Mouse (Mus musculus): ENCODE data around the gene Cc2d1a. TPM values are rescaled to one million over a fixed set of nuclear protein-coding genes. Genes with fewer than 3 reads are reported as not detected.

The Cc2d1a gene
- total and polyA plus RNA-seq, 3 experiments: 28.5 to 39.0 (median 37.1) TPM

- no peak for DNase-seq
Observed at GRCm38 (mm10) chr8:84178592-84178991, 30.9 kb upstream of the Cc2d1a start.

GRCm38 (mm10) chr8:84177405-84177804, 29.7 kb upstream of the Cc2d1a start:
- no peak for DNase-seq

- no peak for DNase-seq
Observed at GRCm38 (mm10) chr8:84176560-84176959, 28.8 kb upstream of the Cc2d1a start.

GRCm38 (mm10) chr8:84173861-84174260, 26.1 kb upstream of the Cc2d1a start:
- DNase-seq: no peak

GRCm38 (mm10) chr8:84170096-84170495, 22.4 kb upstream of the Cc2d1a start:
- peak; percentile 65 for DNase-seq

DNA sequence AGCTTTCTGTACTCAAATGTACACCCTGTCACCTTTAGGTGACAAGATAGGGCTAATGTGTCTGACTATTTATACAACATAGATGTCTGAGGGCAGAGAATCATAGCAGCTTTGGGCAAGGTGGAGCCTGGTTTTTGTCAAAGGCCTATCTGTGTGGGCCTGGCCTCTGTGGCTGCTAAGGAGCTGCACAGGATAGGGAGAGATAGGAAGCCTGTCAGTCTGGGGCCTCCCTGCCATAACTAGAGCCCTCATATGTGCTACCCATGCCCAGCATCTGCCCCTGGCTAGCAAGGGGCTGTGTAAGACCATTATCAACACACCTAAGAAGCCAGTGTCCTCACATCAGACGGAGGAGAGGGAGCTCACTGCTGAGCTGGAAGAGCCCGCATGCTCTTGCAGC, 20.0 kb upstream of the Cc2d1a start:
- no peak for DNase-seq

DNA sequence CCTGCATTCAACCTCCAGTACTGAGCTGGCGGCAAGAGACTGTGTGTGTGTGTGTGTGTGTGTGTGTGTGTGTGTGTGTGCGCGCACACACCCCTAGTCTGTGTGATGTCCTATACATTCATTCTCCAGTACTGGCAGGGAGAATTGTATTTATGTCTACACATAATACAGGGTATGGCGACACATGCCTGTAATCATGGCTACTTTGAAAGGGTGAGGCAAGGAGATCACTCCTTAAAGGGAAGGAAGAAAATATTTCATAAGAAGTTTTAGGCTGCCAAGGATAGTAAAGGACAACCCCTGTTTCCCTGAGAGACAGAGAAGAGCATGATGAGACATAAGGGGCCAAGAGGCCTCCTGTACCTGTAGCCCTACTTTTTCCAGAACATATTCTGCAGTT, 9.9 kb upstream of the Cc2d1a start:
- DNase-seq: no peak

GRCm38 (mm10) chr8:84149181-84149580, 1.4 kb upstream of the Cc2d1a start:
- no peak for DNase-seq

- DNase-seq: no peak
Observed at GRCm38 (mm10) chr8:84148531-84148850, 755 bp upstream of the Cc2d1a start.

- DNase-seq: no peak
Observed at GRCm38 (mm10) chr8:84147324-84147766, 391 bp downstream of the Cc2d1a start.

DNA sequence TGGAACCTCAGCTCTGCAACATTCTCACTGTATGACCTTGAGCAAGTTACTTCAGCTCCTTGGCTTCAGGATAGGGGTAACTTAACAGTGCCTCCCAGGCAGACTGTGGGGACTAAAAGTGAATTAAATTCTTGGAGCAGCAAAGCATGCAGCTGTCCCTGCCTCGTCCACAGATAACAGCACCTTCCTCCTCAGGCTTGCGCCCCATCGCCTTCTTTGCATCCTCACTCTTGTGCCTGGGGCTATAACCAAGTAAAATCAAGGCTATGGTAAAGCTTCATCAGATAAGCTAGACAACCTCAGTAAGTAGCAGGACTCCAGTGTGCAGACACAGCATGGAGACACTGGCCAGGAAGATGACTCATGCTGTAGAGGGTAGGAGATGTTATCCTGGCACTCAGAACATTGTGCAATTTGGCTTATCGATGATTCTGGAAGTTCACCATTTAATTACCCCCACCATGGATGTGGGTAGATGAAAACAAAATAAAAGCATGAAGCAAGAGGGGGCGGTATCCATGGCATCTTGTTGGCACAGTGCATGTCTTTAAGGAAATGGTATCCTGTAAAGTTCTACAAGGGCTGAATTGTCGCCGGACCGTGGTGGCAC, 3.0 kb downstream of the Cc2d1a start:
- peak; percentile 52 for DNase-seq

- no peak for DNase-seq
Observed at GRCm38 (mm10) chr8:84140838-84141237, 6.9 kb downstream of the Cc2d1a start.

- no peak for DNase-seq
Observed at GRCm38 (mm10) chr8:84137848-84138247, 9.9 kb downstream of the Cc2d1a start.

DNA sequence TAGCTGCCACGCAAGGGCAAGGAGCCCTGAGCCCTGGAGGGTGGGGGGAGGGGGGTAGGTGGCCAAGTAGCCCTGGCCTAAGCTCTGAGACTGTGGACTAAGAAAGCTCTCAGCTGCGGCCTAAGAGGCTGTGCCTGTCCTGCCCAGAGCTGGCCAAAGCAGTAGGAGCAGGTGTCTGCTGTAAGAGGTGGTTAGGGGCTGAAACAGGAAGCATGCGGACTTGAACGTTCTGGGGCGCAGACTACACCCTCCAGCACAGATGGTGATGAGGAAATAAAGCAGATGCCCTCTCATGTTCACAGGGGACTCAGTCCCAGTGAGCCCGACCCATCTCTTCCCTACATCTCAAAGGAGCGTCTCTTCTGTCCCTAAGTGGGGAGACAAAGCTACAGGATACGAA, 15.5 kb downstream of the Cc2d1a start:
- DNase-seq: no peak

- DNase-seq: peak; percentile 29
Observed at GRCm38 (mm10) chr8:84130806-84131205, 16.9 kb downstream of the Cc2d1a start.

- no peak for DNase-seq
Observed at GRCm38 (mm10) chr8:84128277-84128676, 19.5 kb downstream of the Cc2d1a start.

DNA sequence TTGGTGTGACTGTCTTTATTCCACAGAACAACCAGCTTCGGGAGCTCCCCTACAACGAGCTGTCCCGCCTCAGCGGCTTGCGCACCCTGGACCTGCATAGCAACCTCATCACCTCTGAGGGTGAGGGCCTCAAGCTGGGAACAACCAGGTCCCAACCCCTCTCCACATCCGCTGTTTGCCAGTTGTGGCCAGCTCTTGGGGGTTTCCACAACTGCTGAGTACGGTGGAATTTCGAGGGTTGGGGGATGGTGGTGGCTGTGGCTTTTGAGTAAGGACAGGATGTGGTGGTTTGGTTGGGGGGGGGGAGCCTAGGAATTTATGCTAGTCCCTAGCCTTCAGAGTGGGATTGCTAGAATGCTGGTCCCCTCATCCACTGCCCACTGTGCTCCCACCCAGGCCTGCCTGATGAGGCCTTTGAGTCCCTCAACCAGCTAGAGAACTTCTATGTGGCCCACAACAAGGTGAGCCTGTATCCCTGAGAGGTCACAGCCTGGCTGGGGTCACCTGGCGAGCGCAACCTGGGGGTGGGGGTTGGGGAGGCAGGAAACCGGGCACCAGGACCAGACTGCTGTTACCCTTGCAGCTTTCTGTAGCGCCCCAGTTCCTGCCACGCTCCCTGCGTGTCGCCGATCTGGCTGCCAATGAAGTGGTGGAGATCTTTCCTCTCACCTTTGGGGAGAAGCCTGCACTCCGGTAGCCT, 20.4 kb downstream of the Cc2d1a start:
- no peak for DNase-seq

- no peak for DNase-seq
Observed at GRCm38 (mm10) chr8:84126742-84127141, 21.0 kb downstream of the Cc2d1a start.

DNA sequence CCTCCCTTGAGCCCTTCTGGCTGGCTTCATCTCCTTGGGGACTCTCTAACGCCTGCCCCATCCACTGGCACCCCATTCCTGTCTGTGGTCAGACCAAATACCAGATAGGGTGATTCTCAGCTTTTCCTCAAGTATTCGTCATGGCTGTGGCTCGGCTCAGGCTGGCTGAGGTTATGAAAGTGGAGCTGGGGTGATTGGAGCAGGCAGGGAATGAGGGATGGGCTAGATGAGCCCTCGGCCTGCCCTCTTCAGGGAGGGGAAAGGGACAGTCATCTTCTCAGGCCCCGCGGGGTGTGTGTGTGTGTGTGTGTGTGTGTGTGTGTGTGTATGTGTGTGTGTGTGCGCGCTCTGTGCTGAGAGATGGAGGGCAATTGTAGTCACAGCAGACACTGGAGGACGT, 22.1 kb downstream of the Cc2d1a start, which contains the start of gene Podnl1:
Gene Podnl1 (plus strand): TSS at position 334 of the 400 bp plus-strand sequence.
- DNase-seq: peak; percentile 24

- DNase-seq: no peak
Observed at GRCm38 (mm10) chr8:84122151-84122550, 25.6 kb downstream of the Cc2d1a start.

- DNase-seq: no peak
Observed at GRCm38 (mm10) chr8:84115646-84116045, 32.1 kb downstream of the Cc2d1a start.

DNA sequence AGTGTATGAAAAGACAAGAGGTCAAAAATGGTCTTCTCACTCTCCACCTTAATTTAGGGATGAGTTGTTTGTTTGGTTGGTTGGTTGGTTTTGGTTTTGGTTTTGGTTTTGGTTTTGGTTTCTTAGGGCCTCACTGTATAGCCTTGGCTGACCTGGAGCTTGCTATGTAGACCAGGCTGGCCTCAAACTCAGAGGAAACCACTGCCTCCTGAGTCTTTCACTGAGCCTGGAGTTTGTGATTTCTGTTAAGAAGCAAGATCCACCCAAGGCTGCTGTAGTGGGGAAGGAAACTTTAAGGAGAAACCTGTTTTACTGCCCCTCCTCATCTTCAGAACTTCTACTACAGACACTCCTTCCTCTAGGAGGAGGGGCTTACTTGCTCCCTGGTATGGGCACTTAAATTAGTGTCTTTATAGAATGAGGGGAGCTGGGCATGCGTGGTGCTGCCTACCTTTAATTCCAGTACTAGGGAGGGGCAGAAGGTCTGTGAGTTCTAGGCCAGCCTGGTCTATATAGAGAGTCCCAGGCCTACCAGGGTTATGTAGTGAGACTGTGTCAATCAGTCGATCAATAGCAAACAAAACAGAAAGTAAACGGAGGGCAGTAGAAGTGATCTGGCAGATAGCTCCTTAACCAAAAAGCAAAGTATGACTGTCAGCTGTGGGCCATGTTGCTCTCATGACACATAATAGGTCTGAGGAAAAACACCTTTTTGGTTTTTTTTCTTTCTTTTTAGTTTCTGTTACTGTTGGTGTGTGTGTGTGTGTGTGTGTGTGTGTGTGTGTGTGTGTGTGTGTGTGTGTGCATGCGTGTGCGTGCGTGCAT, 41.3 kb downstream of the Cc2d1a start:
- DNase-seq: no peak

- DNase-seq: no peak
Observed at GRCm38 (mm10) chr8:84105676-84106075, 42.1 kb downstream of the Cc2d1a start.

Data from adrenal gland, adult 2 months (tissue).